Mouse (Mus musculus): ENCODE data around the gene Pdk2.

DNA sequence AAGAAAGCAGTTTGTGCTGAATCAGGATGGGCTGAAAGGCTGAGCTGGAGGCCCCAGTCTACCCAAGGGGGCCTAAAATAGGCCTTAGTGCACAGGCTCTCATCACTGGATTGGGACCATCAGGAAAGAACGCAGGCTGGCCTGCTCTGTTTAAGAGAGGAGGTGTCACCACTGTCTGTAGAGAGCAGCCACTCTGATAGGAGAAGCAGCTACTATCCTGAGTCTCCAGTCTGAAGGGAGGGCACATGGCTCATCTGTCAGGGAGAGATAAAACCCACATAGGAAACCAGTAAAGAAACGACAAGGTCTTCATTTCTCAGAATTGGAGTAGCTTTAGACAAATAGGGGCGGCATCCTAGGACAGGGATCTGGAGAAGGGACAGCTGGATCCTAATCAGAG lies 29.1 kb downstream of the Pdk2 start:
- TF ChIP-seq CHD2 (IDR thresholded peaks at IDR 0.05; ENCODE audit: low read depth, low read length) (no peak), HCFC1 (IDR thresholded peaks at IDR 0.05; ENCODE audit: borderline replicate concordance, insufficient read depth, low read length) (no peak)
